Mouse (Mus musculus): ENCODE data around the gene Get4. TPM values are rescaled to one million over a fixed set of nuclear protein-coding genes. Genes with fewer than 3 reads are reported as not detected.

Gene Get4
- total and polyA plus RNA-seq, 3 experiments = 22.3 to 68.0 (median 37.3) TPM

DNA sequence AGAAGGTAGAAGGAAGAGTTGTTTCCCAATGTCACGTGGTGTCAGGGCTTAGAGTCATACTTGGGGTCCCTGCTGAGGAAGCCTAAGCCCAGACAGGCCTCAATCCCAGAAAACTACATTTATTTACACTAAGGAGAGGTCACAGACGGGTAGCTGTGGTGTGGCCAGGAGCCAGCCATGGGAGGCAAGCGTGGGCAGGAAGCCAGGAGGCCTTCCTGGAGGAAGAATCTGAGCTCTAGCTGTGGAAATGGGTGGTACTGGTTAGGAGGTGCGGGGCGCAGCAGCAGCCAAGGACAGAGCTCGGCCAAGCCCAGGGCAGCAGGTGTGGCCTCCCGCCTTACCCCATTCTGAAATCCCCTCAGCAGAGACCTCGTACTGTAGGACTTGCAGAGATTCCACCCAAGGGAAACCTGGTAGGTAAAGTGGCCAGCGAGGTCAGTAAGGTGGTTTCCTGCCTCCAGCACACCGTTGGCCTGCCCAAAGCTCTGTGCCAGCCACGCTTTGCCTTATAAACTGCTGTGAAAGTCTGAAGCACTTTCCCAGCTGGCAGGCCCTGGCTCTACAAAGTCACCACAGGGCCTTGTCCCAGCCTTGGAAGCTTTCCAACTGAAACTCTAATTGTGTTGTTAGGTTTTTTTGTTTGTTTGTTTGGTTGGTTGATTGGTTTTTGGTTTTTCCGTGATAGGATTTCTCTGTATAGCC lies 63.0 kb downstream of the Get4 start:
- no peaks in the 10 kb centered on the region; the same call in 1 of the 2 replicates for H3K4me1 ChIP-seq (ENCODE audit: insufficient read depth, low read depth, low read length)

DNA sequence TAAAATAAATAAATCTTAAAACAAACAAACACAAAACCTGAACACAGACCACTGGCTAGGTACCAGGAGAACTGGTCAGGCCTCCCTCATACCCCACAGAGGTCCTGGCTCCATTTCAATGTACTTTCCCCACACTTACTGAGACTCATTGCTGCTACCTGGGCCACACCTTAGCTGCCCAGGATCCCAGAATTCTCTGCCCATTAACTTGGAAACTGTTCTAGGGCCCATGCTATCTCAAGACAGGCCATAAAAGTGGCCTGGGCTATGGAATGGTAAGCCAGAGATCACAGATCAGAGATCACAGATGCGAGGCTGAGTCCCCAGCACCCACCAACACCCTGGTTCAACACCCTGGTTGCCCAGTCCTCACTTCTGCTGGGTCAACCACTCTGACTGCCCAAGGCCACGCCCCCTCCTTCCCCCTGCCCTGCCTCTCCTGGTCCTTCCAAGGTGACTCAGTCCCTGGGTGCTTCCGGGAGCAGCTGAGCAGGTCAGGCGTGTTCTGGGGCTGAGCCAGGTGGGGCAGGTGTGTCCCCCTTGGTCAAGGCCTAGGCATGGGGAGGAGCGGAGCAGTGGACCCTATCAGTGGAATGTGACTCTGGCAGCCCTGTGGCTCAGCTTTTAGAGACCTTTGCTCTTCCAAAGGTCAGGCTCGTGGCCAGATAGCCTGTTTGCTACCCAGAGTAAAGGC lies 65.0 kb downstream of the Get4 start:
- Histone ChIP-seq H3K27me3 (ENCODE audit: insufficient read depth, low read length) (peaks cover 53% of the 10 kb centered on the region), H3K4me1 (ENCODE audit: insufficient read depth, low read depth, low read length) (no peaks in the 10 kb centered on the region; the same call in 1 of the 2 replicates), H3K9me3 (replicated peaks) (no peaks in the 10 kb centered on the region), H3K4me3 (ENCODE audit: low read depth, low read length) (no peak overlapping the region), H3K36me3 (replicated peaks) (no peaks in the 10 kb centered on the region)
- no peak for DNase-seq (ENCODE audit: low spot score)
- no peak for ATAC-seq (ENCODE audit: extremely low read depth, insufficient number of reproducible peaks, low FRiP score, poor library complexity, severe bottlenecking)
- no peak for TF ChIP-seq TAL1 (conservative IDR thresholded peaks at IDR 0.05; ENCODE audit: low read depth, low read length)
- TF ChIP-seq POLR2AphosphoS5 (IDR thresholded peaks at IDR 0.05; ENCODE audit: insufficient replicate concordance, low read depth, low read length) = no peak
- no peak for TF ChIP-seq GATA2 (IDR thresholded peaks at IDR 0.05; ENCODE audit: borderline replicate concordance, low read depth, low read length)
- TF ChIP-seq GATA1 (IDR thresholded peaks at IDR 0.05; ENCODE audit: borderline replicate concordance, low read length) = no peak
- TF ChIP-seq CTCF (IDR thresholded peaks at IDR 0.05; ENCODE audit: low read depth, low read length) = no peak

More for the DNA sequence above, 63.0 kb downstream of the Get4 start:
- no peaks in the 10 kb centered on the region for H3K9me3 ChIP-seq (replicated peaks)
- DNase-seq (ENCODE audit: low spot score) (no peak), ATAC-seq (ENCODE audit: extremely low read depth, insufficient number of reproducible peaks, low FRiP score, poor library complexity, severe bottlenecking) (no peak)
- peaks cover 49% of the 10 kb centered on the region for H3K27me3 ChIP-seq (ENCODE audit: insufficient read depth, low read length)
- H3K36me3 ChIP-seq (replicated peaks) = no peaks in the 10 kb centered on the region
- no peak overlapping the region for H3K4me3 ChIP-seq (ENCODE audit: low read depth, low read length)
- no peak for TF ChIP-seq GATA2 (IDR thresholded peaks at IDR 0.05; ENCODE audit: borderline replicate concordance, low read depth, low read length)
- no peak for TF ChIP-seq CTCF (IDR thresholded peaks at IDR 0.05; ENCODE audit: low read depth, low read length)
- no peak for TF ChIP-seq POLR2AphosphoS5 (IDR thresholded peaks at IDR 0.05; ENCODE audit: insufficient replicate concordance, low read depth, low read length)
- TF ChIP-seq TAL1 (conservative IDR thresholded peaks at IDR 0.05; ENCODE audit: low read depth, low read length) = no peak
- TF ChIP-seq GATA1 (IDR thresholded peaks at IDR 0.05; ENCODE audit: borderline replicate concordance, low read length) = no peak

- DNase-seq (ENCODE audit: low spot score) = no peak
- Histone ChIP-seq H3K4me3 (ENCODE audit: low read depth, low read length) (no peak overlapping the region), H3K9me3 (replicated peaks) (no peaks in the 10 kb centered on the region), H3K27me3 (ENCODE audit: insufficient read depth, low read length) (peaks cover 61% of the 10 kb centered on the region), H3K36me3 (replicated peaks) (no peaks in the 10 kb centered on the region), H3K4me1 (ENCODE audit: insufficient read depth, low read depth, low read length) (no peaks in the 10 kb centered on the region; the same call in 1 of the 2 replicates)
- no peak for TF ChIP-seq TAL1 (conservative IDR thresholded peaks at IDR 0.05; ENCODE audit: low read depth, low read length)
- TF ChIP-seq POLR2AphosphoS5 (IDR thresholded peaks at IDR 0.05; ENCODE audit: insufficient replicate concordance, low read depth, low read length) = no peak
- no peak for TF ChIP-seq GATA1 (IDR thresholded peaks at IDR 0.05; ENCODE audit: borderline replicate concordance, low read length)
- no peak for TF ChIP-seq GATA2 (IDR thresholded peaks at IDR 0.05; ENCODE audit: borderline replicate concordance, low read depth, low read length)
- TF ChIP-seq CTCF (IDR thresholded peaks at IDR 0.05; ENCODE audit: low read depth, low read length) = no peak
- ATAC-seq (ENCODE audit: extremely low read depth, insufficient number of reproducible peaks, low FRiP score, poor library complexity, severe bottlenecking) = no peak
Observed at GRCm38 (mm10) chr5:139317751-139318504, 65.8 kb downstream of the Get4 start.

Other genes with a start within 250 kb of the Get4 start
- gene Prkar1b, start 102.3 kb upstream of the Get4 start, total RNA-seq (2014; fragmentation: Nextera tagmentation) = not detected in 2 replicates
- 1.3 TPM in 1 of 2 replicates, not detected in the other for gene Prkar1b, start 102.3 kb upstream of the Get4 start, total RNA-seq (2017)
- gene Prkar1b, start 102.3 kb upstream of the Get4 start, polyA plus RNA-seq (2012) = not detected in 2 replicates
- gene Dnaaf5, start 102.1 kb upstream of the Get4 start, total RNA-seq (2014; fragmentation: Nextera tagmentation) = 23.8 and 29.4 TPM in 2 replicates
- gene Dnaaf5, start 102.1 kb upstream of the Get4 start, total RNA-seq (2017) = 9.8 and 10.1 TPM in 2 replicates
- gene Dnaaf5, start 102.1 kb upstream of the Get4 start, polyA plus RNA-seq (2012) = 72.6 and 114 TPM in 2 replicates
- 32.8 and 61.2 TPM in 2 replicates for gene Sun1, start 51.7 kb upstream of the Get4 start, total RNA-seq (2014; fragmentation: Nextera tagmentation)
- 45.7 and 45.8 TPM in 2 replicates for gene Sun1, start 51.7 kb upstream of the Get4 start, total RNA-seq (2017)
- gene Sun1, start 51.7 kb upstream of the Get4 start, polyA plus RNA-seq (2012) = 7.6 and 11.8 TPM in 2 replicates
- 1.2 and 2.3 TPM in 2 replicates for gene Adap1, start 73.3 kb downstream of the Get4 start, total RNA-seq (2014; fragmentation: Nextera tagmentation)
- 1.3 and 1.4 TPM in 2 replicates for gene Adap1, start 73.3 kb downstream of the Get4 start, total RNA-seq (2017)
- gene Adap1, start 73.3 kb downstream of the Get4 start, polyA plus RNA-seq (2012) = 1.7 and 1.8 TPM in 2 replicates
- 4.8 and 10.0 TPM in 2 replicates for gene Cox19, start 99.1 kb downstream of the Get4 start, total RNA-seq (2014; fragmentation: Nextera tagmentation)
- 40.8 and 41.0 TPM in 2 replicates for gene Cox19, start 99.1 kb downstream of the Get4 start, total RNA-seq (2017)
- 35.7 and 37.7 TPM in 2 replicates for gene Cox19, start 99.1 kb downstream of the Get4 start, polyA plus RNA-seq (2012)
- gene Cyp2w1, start 100.3 kb downstream of the Get4 start, total RNA-seq (2014; fragmentation: Nextera tagmentation) = not detected in 2 replicates
- gene Cyp2w1, start 100.3 kb downstream of the Get4 start, total RNA-seq (2017) = not detected in 2 replicates
- gene Cyp2w1, start 100.3 kb downstream of the Get4 start, polyA plus RNA-seq (2012) = not detected in 2 replicates
- gene Gpr146, start 125.4 kb downstream of the Get4 start, total RNA-seq (2014; fragmentation: Nextera tagmentation) = 34.2 and 36.5 TPM in 2 replicates
- 26.8 and 27.4 TPM in 2 replicates for gene Gpr146, start 125.4 kb downstream of the Get4 start, total RNA-seq (2017)
- gene Gpr146, start 125.4 kb downstream of the Get4 start, polyA plus RNA-seq (2012) = 18.1 and 21.3 TPM in 2 replicates
- gene C130050O18Rik, start 153.0 kb downstream of the Get4 start, total RNA-seq (2014; fragmentation: Nextera tagmentation) = 0.83 TPM in 1 of 2 replicates, not detected in the other
- 0.06 and 0.33 TPM in 2 replicates for gene C130050O18Rik, start 153.0 kb downstream of the Get4 start, total RNA-seq (2017)
- gene C130050O18Rik, start 153.0 kb downstream of the Get4 start, polyA plus RNA-seq (2012) = 0.03 and 0.07 TPM in 2 replicates
- gene Gper1, start 170.8 kb downstream of the Get4 start, total RNA-seq (2014; fragmentation: Nextera tagmentation) = not detected in 2 replicates
- not detected in 2 replicates for gene Gper1, start 170.8 kb downstream of the Get4 start, total RNA-seq (2017)
- not detected in 2 replicates for gene Gper1, start 170.8 kb downstream of the Get4 start, polyA plus RNA-seq (2012)
- 12.7 and 16.4 TPM in 2 replicates for gene 3110082I17Rik, start 208.2 kb downstream of the Get4 start, total RNA-seq (2014; fragmentation: Nextera tagmentation)
- gene 3110082I17Rik, start 208.2 kb downstream of the Get4 start, total RNA-seq (2017) = 18.8 and 20.5 TPM in 2 replicates
- 48.6 and 62.6 TPM in 2 replicates for gene 3110082I17Rik, start 208.2 kb downstream of the Get4 start, polyA plus RNA-seq (2012)
- gene Zfand2a, start 232.2 kb downstream of the Get4 start, total RNA-seq (2014; fragmentation: Nextera tagmentation) = 22.7 and 26.0 TPM in 2 replicates
- gene Zfand2a, start 232.2 kb downstream of the Get4 start, total RNA-seq (2017) = 10.2 and 13.7 TPM in 2 replicates
- gene Zfand2a, start 232.2 kb downstream of the Get4 start, polyA plus RNA-seq (2012) = 1.8 and 2.7 TPM in 2 replicates